Mouse (Mus musculus) small intestine, adult 2 months (tissue): ENCODE measurements around the gene Srrm3. TPM values are rescaled to one million over a fixed set of nuclear protein-coding genes. Genes with fewer than 3 reads are reported as not detected.

Experiments used
- H3K27ac ChIP-seq: fragments of 200-500 bp; 2 replicates; pipeline ENCODE4 v1.5.1; 2012; ENCODE audit warnings: low read depth, low read length, control low read depth, inconsistent platforms; ENCODE audit not compliant: insufficient read depth
- H3K27me3 ChIP-seq: fragments of 200-500 bp; 2 replicates; pipeline ENCODE4 v1.6.1; 2012; ENCODE audit warnings: mild to moderate bottlenecking, moderate library complexity, low read length, inconsistent platforms; ENCODE audit not compliant: control insufficient read depth, insufficient read depth
- H3K36me3 ChIP-seq: fragments of 200-500 bp; 2 replicates; pipeline ENCODE4 v1.6.1; 2012; ENCODE audit warnings: mild to moderate bottlenecking, low read length, control low read depth, inconsistent platforms; ENCODE audit not compliant: control insufficient read depth, insufficient read depth
- H3K4me1 ChIP-seq: fragments of 200-500 bp; 2 replicates; pipeline ENCODE4 v1.6.1; 2012; ENCODE audit warnings: low read length, inconsistent platforms, mixed read lengths; ENCODE audit not compliant: control insufficient read depth, insufficient read depth, insufficient read length
- H3K4me3 ChIP-seq: fragments of 200-500 bp; 2 replicates; pipeline ENCODE4 v1.5.1; 2012; ENCODE audit warnings: low read depth, mild to moderate bottlenecking, control low read depth, inconsistent platforms, low read length, moderate library complexity
- CTCF ChIP-seq: fragments of 200-500 bp; IDR thresholded peaks from 2 replicates; pipeline ENCODE4 v1.5.1; 2012; ENCODE audit warnings: low read depth, mild to moderate bottlenecking, control low read depth, inconsistent platforms, low read length, moderate library complexity, mixed read lengths; ENCODE audit not compliant: insufficient replicate concordance, insufficient read length; ENCODE audit errors: extremely low read depth
- POLR2A ChIP-seq: fragments of 200-500 bp; IDR thresholded peaks from 2 replicates; pipeline ENCODE4 v1.6.1; 2012; ENCODE audit warnings: low read depth, mild to moderate bottlenecking, control low read depth, inconsistent platforms, low read length, moderate library complexity
- WGBS: fragments of 180-500 bp; shearing (Covaris S2); methylation state at CpG from one replicate; pipeline ENCODE4 v1.1.7; 2018; 5-methylcytosine and 5-hydroxymethylcytosine counted together
- polyA plus RNA-seq: library from polyadenylated mRNA; depleted of rRNA; stranded (reverse); fragments of >200 nt; gene quantifications from 2 replicates; pipeline ENCODE4 v1.2.3, GENCODE M21; 2012

Srrm3 gene
- polyA plus RNA-seq, 1 experiment, result 0.19 TPM

DNA sequence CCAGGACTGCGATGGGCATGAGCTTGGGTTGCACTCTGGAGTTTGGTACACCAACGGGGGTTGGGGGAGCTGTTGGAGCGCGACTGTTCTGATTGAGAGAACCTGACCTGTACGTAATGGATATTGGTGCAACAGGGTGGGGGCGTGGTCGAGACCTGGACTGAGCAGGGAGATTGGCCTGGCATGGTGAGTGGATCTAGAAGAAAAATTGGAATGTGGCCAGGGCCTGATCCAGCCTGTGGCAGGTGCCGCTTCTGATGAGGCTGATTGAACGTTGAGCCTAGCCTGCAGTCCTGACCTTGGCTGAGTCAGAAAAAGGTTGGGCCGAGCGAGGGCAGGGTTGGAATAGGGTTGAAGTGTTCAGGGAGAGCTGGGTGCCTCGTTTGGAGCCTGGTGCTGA lies 29.3 kb downstream of the Srrm3 start:
- TF ChIP-seq POLR2A (no peak), CTCF (no peak)
- H3K4me3 ChIP-seq, result no peak overlapping the region; the same call in 1 of the 2 replicates
- peaks cover 13% of the 10 kb centered on the region for H3K4me1 ChIP-seq
- 0 out of 2 replicates have a peak overlapping the region, but pooled peaks have one; percentile 2 for H3K27ac ChIP-seq
- H3K36me3 ChIP-seq, result no peaks in the 10 kb centered on the region
- 10% methylated on average over 12 of the region's 12 CpGs for WGBS
- H3K27me3 ChIP-seq, result no peaks in the 10 kb centered on the region; the same call in 1 of the 2 replicates

DNA sequence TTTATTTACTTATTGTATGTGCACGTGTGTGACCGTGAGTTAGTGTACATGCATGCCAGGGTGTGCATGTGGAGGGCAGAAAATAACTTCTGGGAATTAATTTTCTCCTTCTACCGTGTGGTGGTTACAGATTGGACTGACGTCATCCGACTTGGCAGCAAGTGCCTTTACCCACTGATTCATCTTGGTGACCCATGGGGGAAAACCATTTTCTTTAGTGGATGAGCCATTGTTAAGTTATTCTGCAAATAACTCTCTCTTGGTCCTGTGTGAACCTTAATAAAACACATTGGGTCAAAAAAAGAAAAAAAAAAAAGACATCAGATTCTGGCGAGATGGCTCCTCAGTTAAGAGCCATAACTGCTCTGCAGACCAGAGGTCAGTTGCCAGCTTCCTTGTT lies 35.0 kb downstream of the Srrm3 start:
- WGBS, result 66% methylated on average over 6 of the region's 6 CpGs
- H3K27me3 ChIP-seq, result no peaks in the 10 kb centered on the region; the same call in 1 of the 2 replicates
- H3K4me1 ChIP-seq, result no peaks in the 10 kb centered on the region
- no peak overlapping the region for H3K27ac ChIP-seq
- no peak overlapping the region for H3K4me3 ChIP-seq
- H3K36me3 ChIP-seq, result no peaks in the 10 kb centered on the region
- TF ChIP-seq CTCF (no peak), POLR2A (no peak)

DNA sequence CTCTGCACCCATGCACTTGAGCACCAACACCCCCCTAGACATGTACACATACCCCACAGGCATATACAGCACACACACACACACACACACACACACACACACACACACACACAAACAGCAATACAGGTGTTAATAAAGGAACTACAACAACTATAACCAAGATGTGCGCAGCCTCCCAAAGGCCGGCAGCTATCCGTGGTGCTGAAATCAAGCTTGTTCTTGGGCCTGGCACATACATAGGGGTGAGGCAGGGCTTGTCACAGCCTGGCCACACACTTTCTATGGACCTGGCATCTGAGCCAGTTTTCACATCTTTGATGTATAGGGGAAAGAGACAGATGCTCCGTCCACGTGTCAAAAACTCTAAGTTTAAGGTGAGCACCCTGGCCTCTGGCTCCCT lies 36.7 kb downstream of the Srrm3 start:
- Histone ChIP-seq H3K27me3 (no peaks in the 10 kb centered on the region; the same call in 1 of the 2 replicates), H3K27ac (no peak overlapping the region), H3K36me3 (no peaks in the 10 kb centered on the region), H3K4me1 (no peaks in the 10 kb centered on the region), H3K4me3 (no peak overlapping the region)
- WGBS, result 24% methylated on average over 5 of the region's 5 CpGs
- TF ChIP-seq CTCF, result no peak
- no peak for TF ChIP-seq POLR2A

DNA sequence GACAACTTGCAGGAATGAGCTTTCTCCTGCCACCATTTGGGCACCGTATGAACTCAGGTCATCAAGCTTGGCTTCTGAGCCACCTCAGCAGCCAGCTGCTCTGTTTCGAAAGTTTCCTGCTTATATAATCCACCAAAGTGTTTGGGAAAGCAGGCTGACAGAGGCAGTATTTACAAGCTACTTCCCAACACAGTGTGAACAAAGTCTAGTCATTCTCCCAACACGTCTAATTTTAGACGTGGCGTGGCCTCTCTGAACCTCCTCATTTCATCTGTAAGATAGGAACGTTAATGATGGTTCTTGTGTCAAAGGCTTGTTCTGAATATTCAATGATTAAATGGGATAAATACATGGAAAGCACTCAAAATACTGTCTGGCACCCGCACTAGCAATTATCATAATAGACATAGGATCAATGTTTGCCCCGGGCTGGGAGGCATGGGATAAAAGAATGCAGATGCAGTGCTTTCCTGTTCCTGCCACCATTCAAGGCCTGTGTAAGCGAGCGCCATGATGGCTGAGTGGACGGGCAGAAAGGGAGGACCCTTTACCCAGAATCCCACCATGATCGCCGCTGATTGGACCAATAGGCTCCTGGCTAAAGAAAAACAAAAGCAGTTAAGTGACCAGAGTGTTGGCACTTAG lies 39.1 kb downstream of the Srrm3 start:
- 76% methylated on average over 13 of the region's 13 CpGs for WGBS
- Histone ChIP-seq H3K36me3 (no peaks in the 10 kb centered on the region), H3K4me3 (no peak overlapping the region), H3K4me1 (no peaks in the 10 kb centered on the region), H3K27me3 (peaks cover 7% of the 10 kb centered on the region; the same call in 1 of the 2 replicates), H3K27ac (no peak overlapping the region)
- no peak for TF ChIP-seq CTCF
- TF ChIP-seq POLR2A, result no peak

DNA sequence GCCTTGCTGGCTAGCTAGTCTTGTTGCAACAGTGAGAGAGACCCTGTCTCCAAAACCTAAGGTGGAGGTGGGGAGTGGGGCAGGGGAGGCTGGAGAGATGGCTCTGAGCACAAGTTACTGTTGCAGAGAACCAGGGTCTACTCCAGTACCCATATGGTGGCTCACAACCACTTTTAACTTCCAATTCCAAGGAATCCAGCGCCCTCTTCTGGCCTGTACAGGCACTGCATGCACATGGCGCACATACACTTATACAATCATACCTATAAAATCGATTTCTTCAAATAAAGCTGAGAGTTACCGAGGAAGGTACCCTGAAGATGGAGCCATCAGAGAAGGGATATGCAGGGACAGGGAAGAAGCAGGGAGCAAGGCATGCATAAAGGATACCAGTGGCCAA lies 40.8 kb downstream of the Srrm3 start:
- WGBS, result 73% methylated on average over 4 of the region's 4 CpGs
- H3K27me3 ChIP-seq, result peaks cover 20% of the 10 kb centered on the region
- H3K4me1 ChIP-seq, result no peaks in the 10 kb centered on the region
- no peaks in the 10 kb centered on the region for H3K36me3 ChIP-seq
- H3K27ac ChIP-seq, result no peak overlapping the region
- TF ChIP-seq POLR2A, result no peak
- peak; percentile 21; the same call in 1 of the 2 replicates for TF ChIP-seq CTCF
- H3K4me3 ChIP-seq, result no peak overlapping the region

DNA sequence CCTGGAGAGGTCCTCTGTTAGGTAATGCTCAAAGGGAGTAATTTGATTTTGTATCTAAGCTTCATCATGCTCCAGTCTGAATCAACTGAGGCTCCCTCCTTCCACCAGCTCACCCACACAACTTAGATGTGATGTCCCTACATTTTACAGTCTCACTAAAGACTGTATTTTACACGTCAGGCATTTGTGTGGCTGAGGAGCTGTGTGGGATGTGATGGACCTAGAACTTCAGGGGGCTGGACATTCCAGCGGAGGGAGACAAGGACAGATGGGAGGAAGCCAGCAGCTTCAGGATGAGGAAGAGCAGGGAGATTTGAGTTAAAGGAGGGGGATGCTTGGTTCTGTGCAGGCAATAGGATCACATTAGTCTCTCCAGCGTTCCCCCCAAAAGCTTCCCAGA lies 41.2 kb downstream of the Srrm3 start:
- Histone ChIP-seq H3K36me3 (no peaks in the 10 kb centered on the region), H3K4me3 (no peak overlapping the region), H3K4me1 (no peaks in the 10 kb centered on the region), H3K27me3 (peaks cover 24% of the 10 kb centered on the region), H3K27ac (no peak overlapping the region)
- WGBS, result 86% methylated on average over 3 of the region's 3 CpGs
- TF ChIP-seq CTCF (no peak), POLR2A (no peak)

DNA sequence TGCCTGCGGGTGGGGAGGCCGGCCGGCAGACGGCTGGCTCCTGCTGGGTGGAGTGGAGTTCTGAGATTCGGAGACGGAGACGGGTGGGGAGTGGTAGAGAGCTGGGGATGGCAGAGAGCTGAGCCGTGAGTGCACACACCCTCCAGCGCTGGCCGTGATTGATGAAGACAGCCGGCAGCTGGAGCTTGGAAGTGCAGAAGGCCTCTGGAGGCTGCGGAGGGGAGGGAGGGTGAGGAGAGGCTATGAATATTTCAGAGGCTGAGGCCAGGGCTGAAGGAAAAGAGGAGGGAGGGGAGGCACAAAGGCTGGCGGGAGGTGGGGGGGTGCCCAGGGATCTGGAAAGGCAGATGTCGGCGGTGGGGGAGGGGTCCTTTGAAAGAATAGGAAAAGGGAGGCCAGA lies 44.3 kb downstream of the Srrm3 start:
- Histone ChIP-seq H3K27me3 (peaks cover 25% of the 10 kb centered on the region), H3K4me1 (no peaks in the 10 kb centered on the region), H3K4me3 (no peak overlapping the region), H3K36me3 (no peaks in the 10 kb centered on the region), H3K27ac (no peak overlapping the region)
- TF ChIP-seq POLR2A (no peak), CTCF (no peak)
- 3% methylated on average over 15 of the region's 15 CpGs for WGBS

DNA sequence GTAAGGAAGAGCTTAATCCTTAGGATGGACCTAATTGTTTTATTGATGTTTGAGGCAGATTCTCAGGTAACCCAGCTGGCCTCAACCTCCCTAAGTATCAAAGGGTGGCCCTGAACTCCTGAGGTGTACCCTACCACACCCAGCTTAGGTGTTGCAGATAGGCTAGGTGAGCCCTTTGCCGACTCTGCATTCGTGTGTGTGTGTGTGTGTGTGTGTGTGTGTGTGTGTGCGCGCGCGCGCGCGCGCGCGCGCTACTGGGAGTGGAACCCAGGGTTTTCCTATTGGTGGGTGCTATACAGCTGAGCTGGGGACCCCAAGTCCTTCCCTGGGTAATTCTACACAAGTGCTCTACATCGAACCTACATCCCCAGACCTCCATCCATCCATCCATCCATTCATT lies 44.8 kb downstream of the Srrm3 start:
- no peak overlapping the region for H3K27ac ChIP-seq
- peaks cover 30% of the 10 kb centered on the region for H3K27me3 ChIP-seq
- 15% methylated on average over 14 of the region's 14 CpGs for WGBS
- no peak for TF ChIP-seq CTCF
- no peak for TF ChIP-seq POLR2A
- no peaks in the 10 kb centered on the region for H3K36me3 ChIP-seq
- H3K4me1 ChIP-seq, result no peaks in the 10 kb centered on the region
- no peak overlapping the region for H3K4me3 ChIP-seq
